Mouse (Mus musculus): ENCODE results near the gene Cplx3. TPM values are rescaled to one million over a fixed set of nuclear protein-coding genes. Genes with fewer than 3 reads are reported as not detected.

The Cplx3 gene
- total RNA-seq, 2 experiments from 2014 or later = not detected

DNA sequence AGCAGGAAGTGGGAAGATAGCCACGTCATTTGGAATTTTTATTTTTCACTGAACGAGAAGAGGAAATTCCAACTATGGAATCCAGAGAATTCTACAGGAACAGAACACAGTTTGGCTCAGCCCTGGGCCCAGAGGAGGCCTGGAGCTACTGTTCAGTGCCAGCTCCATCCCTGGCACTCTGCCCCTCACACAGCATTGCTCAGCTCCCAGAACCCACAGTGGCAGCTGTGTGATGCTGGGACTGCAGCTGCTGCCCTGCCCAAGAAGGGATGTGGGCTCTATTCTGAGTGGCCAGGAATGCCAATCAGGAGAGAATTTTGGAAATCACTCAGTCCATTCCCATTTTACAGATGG is 4.8 kb downstream of the Cplx3 start:
- DNase-seq (ENCODE audit: low spot score in 2 of 2) = no peak

DNA sequence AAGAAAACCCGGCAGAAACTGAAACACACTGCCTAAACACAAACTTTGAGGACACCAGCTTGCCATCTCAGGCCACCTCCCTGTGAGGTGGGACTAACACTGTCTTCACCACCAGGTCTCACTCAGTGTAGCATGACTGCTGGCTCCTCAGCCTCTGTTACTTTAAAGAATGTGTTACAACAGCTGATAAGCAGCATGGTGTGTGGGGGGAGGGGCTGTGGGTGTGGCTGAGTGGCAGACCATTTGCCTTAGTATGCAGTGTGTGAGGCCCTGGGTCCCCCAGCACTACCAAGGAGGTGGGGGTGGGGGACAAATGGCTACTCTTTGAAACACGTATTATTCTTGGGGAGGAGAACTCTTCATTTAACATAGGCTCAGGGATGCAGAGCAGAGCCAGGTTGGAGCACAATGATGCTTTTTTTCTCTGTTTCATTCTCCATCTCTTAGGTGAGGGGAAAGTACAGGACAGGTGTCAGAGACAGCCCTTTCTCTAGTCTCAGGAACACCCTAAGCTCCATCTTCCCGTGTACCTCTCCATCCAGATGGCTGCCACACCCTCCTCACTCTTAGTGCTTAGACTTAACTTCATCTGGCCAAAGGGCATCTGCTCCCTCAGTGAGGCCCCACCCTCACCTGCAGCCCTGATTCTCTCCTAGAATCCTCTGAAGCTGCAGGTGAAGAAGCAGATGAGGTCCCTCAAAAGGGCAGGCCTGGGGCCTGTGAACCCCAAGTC is 5.3 kb downstream of the Cplx3 start:
- DNase-seq (ENCODE audit: low spot score in 2 of 2) = no peak

GRCm38 (mm10) chr9:57598851-57599563 is 7.1 kb downstream of the Cplx3 start:
- DNase-seq (ENCODE audit: low spot score in 2 of 2) = no peak

GRCm38 (mm10) chr9:57597929-57598382 is 8.1 kb downstream of the Cplx3 start:
- DNase-seq (ENCODE audit: low spot score in 2 of 2) = no peak

- no peak for DNase-seq (ENCODE audit: low spot score in 2 of 2)
Measured at GRCm38 (mm10) chr9:57597265-57597664, 8.8 kb downstream of the Cplx3 start.

GRCm38 (mm10) chr9:57594174-57594509 is 11.9 kb downstream of the Cplx3 start:
- DNase-seq (ENCODE audit: low spot score in 2 of 2) = no peak

DNA sequence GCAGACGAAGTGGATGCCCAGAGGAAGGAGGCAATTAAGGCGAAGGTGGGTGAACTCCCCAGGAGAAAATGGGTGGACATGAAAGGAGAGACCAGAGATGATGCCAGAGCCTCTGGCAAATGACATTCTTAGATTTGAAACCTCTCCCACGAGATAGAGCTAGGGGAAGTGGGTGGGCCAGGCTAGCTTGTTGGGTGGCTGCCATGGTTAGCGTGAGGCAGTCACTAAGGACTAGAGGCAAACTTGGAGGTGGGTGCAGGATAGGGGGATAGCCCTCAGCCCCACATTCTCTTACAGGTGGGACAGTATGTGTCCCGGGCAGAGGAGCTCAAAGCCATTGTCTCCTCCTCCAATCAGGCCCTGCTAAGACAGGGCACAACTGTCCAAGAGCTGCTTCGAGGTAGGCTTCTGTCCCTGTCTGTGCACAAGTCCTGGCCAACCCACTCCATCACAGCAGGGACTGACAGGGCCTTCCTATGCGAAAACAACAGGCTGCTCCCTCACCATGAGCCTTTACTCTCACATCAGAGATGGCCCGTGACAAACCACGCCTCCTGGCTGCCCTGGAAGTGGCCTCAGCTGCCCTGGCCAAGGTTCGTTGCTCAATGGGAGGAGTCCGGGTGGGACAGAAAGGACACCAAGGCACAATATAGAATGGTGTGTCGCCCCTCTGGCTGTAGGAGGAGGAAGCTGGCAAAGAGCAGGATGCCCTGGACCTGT is 12.5 kb downstream of the Cplx3 start:
- DNase-seq (ENCODE audit: low spot score in 2 of 2) = no peak

GRCm38 (mm10) chr9:57590726-57591125 is 15.4 kb downstream of the Cplx3 start:
- DNase-seq (ENCODE audit: low spot score in 2 of 2) = no peak

DNA sequence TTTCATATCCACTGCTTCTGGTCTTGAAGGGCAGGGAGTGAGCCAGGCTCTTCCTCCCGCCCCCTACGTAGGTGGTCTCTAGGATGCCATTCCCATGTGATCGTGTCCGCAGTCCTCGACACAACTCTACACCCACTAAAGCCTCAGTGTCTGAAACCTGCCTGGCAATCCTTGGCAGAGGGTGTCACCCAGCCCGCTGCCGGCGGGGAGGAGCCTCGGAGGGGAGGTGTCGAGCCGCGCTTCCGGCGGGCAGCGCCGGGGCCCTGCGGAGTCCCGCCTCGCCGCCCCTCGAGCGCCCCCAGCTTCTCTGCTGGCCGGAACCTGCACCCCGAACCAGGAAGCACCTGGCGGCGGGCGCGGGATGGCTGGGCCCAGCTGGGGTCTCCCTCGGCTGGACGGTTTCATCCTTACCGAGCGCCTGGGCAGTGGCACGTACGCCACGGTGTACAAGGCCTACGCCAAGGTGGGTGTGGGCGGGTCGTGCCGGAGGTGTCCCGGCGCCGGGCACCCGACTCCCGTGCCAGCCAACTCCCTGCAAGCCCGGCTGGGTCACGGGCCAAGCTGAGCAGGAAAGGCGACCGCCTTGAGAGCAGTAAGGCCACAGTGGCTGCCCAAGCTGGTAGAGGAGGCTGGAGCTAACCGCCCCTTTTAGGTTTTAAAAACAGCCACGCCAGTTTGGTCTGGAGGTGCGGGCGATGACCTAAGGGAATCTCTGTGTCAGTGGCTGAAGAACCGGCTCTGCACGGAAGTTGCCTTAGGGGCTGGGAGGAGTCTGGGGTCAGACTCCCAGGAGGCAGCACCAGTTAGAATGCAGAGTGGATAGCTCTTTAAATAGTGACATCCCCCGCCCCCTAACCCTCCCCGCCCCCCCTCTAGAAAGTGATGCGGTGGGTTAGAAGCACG is 16.6 kb downstream of the Cplx3 start, which contains the start of gene Ulk3:
Ulk3 (plus strand) TSS at position 229 of the 903 bp plus-strand sequence.
- peak; percentile 81 to 83 for DNase-seq (ENCODE audit: low spot score in 2 of 2)

- no peak for DNase-seq (ENCODE audit: low spot score in 2 of 2)
Measured at GRCm38 (mm10) chr9:57584991-57585390, 21.1 kb downstream of the Cplx3 start.

DNA sequence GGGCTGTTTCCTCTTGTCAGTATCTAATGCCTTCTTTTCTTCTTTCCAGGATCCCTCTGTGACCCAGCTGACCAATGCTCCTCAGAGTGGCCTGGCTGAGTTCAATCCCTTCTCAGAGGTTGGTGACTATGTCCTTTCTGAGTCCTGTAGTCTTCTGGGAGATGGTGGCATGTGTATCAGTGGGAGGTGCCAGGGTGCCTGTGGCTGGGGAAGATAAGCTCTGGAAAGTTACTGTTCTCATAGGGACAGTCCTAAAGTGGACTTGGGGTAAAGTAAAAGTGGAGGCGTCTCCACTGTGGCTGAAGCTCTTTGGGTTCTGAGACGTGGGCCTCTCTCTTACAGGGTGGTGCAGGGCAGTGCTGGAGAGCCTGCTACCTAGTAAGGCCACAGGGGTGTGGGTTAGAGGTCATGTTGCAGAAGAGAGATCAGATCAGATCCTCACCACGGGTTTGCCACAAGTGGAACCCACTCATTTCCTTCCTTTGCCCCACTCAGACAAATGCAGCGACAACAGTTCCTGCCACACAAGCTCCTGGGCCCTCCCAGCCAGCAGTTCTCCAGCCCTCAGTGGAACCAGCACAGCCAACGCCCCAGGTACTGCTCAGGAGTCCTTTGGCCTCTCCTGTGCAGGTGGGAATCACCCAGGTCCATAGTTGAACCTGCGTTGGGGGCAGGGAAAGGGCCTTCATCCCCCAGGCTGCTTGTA is 28.8 kb downstream of the Cplx3 start:
- DNase-seq (ENCODE audit: low spot score in 2 of 2) = no peak

GRCm38 (mm10) chr9:57575577-57575976 is 30.5 kb downstream of the Cplx3 start:
- DNase-seq (ENCODE audit: low spot score in 2 of 2) = no peak

GRCm38 (mm10) chr9:57574397-57574796 is 31.7 kb downstream of the Cplx3 start:
- no peak for DNase-seq (ENCODE audit: low spot score in 2 of 2)

- no peak for DNase-seq (ENCODE audit: low spot score in 2 of 2)
Measured at GRCm38 (mm10) chr9:57568500-57568899, 37.6 kb downstream of the Cplx3 start.

GRCm38 (mm10) chr9:57566846-57567245 is 39.2 kb downstream of the Cplx3 start:
- no peak for DNase-seq (ENCODE audit: low spot score in 2 of 2)

GRCm38 (mm10) chr9:57565741-57566221 is 40.3 kb downstream of the Cplx3 start:
- DNase-seq (ENCODE audit: low spot score in 2 of 2) = no peak

DNA sequence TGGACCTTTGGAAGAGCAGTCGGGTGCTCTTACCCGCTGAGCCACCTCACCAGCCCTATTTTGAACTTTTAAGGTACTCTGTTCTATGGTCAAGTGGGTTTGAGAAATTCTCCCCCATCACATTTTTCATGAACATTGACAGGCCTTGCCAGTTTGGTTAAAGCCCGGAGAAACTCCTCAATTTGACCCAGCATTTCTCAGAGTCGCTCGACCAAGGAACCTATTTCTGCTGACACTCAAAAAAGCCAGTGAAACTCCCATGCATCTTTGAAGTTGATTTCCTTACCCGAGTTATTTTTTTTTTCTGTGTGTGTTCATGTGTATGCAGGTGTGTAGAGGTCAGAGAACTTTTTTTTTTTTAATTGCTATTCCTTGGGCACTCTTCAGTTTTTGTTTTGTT is 41.5 kb downstream of the Cplx3 start:
- DNase-seq (ENCODE audit: low spot score in 2 of 2) = no peak

- no peak for DNase-seq (ENCODE audit: low spot score in 2 of 2)
Measured at GRCm38 (mm10) chr9:57562896-57563372, 43.1 kb downstream of the Cplx3 start.

GRCm38 (mm10) chr9:57561711-57562099 is 44.4 kb downstream of the Cplx3 start:
- no peak for DNase-seq (ENCODE audit: low spot score in 2 of 2)
